Mouse (Mus musculus): Measurements from ENCODE around the gene Nr1h2.

Nr1h2 gene

DNA sequence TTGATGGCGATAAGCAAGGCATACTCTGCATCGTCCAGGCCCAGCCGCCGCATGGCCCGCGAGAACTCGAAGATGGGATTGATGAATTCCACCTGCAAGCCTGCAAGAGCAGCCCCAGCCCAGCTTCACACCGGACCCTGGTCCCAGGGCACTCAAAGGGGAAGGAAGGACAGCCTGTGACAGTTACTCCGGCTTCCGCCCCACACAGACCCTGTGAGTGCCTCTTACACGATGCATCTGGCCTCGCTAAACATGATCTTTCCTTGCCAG, 3.4 kb downstream of the Nr1h2 start:
- DNase-seq (ENCODE audit: extremely low spot score, low read depth, low spot score) = no peak

DNA sequence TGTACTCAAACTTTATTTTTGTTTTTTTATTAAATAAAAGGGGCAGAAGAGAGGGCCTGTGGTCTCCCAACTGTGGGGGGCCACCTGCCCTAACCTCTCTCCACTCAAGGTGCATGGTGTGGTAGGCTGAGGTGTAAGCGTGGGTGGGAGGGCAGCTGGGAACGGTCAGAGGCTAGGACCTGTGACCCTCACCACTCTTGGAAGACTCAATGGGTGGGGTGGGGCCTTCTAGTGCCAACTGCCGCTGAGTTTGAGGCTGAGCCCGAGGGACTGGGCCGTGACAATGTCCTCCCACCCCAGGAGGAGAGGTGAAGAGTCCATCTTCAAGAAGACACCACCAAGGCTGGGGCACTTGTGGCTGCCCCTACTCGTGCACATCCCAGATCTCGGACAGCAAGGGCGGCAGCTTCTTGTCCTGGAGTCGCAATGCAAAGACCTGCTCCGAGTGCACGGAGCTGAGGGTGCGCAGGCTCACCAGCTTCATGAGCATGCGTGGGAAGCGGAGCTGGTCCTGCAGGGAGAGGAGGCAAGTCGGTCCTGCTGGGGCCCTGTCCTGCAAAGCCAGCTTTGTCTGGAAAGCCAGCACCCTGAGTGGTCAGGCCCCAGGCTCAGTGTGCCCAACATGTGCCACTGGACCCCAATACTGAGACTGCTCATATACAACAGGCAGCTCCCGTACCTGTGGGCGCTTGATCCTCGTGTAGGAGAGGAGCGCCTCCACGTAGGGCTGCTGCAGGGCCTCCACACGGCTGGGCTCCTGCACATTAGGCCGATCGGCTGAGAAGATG, 3.9 kb downstream of the Nr1h2 start:
- no peak for DNase-seq (ENCODE audit: extremely low spot score, low read depth, low spot score)

DNA sequence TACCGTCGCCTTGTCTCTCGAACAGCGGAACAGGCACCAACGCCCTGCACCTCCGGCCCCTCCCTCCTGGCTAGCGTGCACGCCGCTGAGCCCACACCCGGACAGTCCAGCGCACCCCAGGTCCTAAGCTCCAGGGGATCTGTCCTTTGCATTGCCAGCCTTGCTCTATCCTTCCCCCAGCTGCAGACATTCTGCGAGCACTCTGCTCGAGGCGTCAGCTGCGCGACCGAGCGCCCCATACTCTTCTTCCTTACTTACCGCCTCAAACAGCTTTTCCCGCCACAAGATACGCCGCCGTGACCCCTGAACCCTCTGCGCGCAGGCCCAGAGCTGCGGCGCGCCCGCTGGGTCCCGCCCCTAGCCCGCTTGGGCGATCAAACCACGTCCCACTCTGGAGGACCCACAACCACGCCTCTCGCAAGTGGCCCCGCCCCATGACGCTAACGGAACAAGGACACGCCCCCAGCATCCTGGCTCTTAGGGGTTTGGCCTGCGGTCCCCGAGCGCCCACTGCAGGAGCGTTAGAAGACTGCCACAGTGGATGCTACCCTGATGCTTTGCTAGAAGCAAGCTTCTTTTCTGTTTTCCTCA, 5.2 kb downstream of the Nr1h2 start, which contains the start of gene Pold1:
TSS of gene Pold1 (minus strand) at position 353 of the 591 bp plus-strand sequence.
- peak; percentile 95 for DNase-seq (ENCODE audit: extremely low spot score, low read depth, low spot score)

DNA sequence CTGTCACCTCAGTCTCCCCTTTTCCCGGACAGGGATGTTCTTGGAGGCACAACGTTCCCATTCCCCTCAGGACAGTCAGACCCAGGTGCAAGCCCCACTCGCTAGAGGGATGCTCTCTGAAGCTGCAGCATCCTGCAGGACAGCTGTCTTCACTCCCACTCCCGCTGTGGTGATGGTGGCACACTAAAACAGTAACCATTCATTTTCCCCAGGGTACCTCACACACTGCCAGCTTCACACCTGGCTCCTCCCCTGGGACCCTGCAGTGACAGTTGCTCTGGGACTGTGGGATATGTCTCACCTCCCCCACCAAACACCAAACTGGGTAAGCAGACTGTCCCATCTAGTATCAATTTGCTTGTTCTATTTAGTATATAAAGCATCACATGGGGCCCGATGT, 6.0 kb downstream of the Nr1h2 start:
- no peak for DNase-seq (ENCODE audit: extremely low spot score, low read depth, low spot score)

DNA sequence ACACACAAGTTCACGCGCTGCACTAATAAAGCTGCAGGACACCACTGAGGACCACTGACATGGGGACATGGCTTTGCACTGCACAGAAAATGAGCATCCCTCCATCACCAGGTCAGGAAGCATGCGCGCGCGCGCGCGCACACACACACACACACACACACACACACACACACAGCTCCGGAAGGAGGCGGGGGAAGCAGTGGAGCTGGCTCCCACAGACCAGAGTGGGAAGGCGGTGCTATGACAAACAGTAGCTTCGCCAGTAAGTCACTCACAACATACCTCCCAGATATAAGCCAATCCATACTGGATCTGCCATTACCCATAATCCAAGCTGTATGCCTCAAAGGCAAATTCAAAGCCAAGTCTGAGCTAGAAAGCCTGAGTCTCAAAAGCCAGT, 6.7 kb downstream of the Nr1h2 start:
- no peak for DNase-seq (ENCODE audit: extremely low spot score, low read depth, low spot score)

DNA sequence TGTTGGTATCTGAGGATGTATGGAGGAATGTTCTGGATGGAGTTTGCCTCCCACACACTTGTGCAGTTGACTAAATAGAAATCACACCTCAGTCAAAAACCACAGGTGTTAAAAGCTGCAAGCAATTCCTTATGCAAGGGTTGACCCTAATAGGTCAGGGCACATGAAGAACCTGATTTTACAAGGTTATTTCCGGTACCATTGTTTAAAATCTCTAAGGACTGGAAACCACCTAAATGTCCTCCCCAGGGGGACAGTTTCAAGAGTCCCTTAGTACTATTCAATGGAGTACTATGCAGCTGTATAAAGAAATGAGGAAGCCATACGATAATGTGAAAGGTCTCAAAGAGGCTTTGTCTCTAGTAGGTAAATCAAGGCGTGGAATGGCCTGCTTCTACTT, 7.5 kb downstream of the Nr1h2 start:
- no peak for DNase-seq (ENCODE audit: extremely low spot score, low read depth, low spot score)

DNA sequence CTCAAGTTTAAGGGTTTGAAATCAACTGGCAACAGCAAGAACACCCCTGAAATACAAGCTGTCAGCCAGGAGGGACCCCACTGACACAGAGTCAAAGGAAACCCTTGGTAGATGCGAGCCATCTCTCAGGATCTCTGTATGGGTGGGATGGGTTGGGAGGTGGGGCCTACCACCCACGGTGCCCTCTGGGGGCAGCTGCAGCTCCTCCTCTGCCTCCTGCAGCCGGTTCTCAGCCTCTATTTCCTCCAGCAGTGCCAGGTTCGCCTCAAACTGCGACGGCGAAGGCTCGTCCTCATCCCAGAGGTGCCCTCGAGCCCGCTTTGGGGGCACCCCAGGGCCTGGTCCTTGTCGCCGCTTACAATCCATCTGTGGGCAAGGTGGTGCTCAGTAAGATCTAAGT, 10.7 kb downstream of the Nr1h2 start:
- DNase-seq (ENCODE audit: extremely low spot score, low read depth, low spot score) = no peak

DNA sequence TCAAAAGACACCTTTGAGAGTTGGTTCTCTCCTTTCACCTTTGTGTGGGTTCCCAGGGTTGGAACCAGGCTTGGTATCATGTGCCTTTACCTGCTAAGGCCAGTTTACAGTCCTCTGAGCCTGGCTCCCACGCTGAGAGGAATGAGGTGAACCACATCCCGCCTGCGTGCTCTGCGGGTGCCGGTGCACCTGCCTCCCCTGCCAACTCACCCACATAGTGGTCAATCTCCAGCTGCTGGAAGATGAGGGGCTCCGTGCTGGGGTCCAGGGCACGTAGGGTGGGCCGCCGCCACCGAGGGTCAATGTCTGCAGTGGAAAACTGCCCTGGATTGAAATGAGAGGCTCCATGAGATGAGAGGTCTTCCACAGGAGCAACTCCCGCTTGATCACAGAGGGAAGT, 11.2 kb downstream of the Nr1h2 start:
- no peak for DNase-seq (ENCODE audit: extremely low spot score, low read depth, low spot score)

DNA sequence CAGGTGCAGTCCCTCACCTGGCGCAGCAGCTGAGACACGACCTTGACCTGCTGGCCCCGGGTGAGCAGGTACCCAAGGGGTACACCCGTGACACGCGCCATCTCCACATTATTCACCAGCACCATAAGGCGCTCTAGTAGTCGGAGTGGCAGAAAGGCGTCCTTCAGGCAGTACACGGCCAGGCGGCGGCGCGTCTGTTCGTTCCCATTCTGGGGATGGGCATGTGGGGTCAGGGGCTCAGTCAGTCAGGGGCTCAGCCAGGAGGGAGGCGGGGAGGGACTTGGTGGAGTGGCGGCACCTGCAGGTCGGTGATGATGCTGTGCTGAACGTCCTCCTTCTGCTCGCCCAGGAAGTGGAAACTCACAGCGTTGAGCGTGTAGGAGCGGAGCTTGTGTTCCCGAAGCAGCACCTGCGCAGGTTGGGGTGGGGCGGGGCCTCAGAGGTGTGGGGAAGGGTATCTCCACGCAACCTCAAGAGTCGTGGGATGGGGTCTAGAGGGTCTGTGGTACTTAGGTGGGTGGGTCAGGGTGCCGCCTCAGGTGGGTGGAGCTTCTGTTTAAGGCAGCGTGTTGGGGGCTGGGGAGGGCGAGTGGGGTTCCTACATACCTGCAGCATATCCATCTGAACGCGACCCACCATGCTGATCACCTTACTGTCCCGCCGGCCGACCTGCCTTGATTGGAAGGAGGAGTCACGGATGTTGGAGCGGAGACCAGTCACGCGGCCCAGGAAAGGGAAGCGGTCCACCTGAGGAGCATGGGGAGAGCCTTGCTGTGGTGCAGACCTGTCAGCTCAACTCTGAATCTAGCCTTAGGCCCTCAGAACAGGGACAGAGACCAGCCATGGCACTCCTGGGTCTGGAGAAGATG, 14.8 kb downstream of the Nr1h2 start:
- no peak for DNase-seq (ENCODE audit: extremely low spot score, low read depth, low spot score)

DNA sequence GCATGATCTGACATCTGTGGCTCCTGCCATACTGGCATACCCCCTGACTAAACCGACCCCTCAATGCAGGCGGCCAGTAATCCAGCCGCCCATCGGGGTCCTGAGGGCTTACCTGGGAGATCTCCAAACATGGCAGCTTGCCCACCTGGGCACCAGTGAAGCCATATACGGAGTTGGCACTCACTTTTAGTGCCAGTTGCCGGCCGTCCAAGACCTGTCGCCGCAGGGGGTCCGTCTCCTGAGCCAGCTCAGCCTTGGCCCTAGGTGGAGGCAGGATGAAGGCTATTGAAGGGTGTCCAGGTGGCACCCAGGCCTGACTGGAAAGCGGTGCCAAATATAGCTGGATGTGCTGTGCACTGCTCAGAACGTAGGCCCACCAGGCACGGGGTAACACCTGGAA, 16.3 kb downstream of the Nr1h2 start:
- DNase-seq (ENCODE audit: extremely low spot score, low read depth, low spot score) = no peak

DNA sequence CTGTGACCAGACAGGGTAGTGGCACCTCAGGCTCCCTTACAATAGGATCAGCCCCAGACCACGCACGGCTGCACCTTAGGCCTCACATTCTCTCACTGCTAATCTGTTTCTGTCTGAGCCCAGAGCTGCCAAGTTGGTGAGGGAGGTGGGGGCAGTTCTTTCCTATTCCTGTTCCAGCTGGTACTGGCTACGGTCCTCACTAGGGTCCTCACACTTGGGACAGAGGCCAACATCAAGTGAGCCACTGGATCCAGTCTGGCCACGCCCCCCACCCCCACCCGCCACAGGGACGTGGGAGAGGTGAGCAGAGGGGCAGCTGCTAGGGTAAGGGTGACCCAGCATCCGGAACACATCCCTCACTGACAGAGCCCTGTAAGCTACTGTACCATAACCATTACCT, 16.7 kb downstream of the Nr1h2 start:
- no peak for DNase-seq (ENCODE audit: extremely low spot score, low read depth, low spot score)

DNA sequence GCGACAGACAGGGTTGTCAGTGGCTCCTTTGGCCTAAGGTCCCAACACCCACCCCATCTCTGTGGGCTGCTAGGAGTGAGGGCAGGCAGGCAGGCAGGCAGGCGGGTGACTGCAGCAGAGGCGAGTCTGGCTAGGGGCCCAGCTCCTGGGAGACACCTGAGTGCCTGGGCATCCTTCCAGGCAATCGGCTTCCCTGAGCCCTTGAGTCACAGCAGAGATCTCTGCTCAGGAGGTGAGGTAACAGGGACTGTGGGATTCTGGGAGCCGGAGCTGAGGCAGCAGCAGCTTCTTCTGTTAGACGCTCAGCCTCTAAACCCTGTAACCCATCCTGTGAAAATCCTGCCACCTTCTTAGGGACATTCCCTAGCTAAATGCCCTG, 17.2 kb downstream of the Nr1h2 start:
- DNase-seq (ENCODE audit: extremely low spot score, low read depth, low spot score) = no peak

DNA sequence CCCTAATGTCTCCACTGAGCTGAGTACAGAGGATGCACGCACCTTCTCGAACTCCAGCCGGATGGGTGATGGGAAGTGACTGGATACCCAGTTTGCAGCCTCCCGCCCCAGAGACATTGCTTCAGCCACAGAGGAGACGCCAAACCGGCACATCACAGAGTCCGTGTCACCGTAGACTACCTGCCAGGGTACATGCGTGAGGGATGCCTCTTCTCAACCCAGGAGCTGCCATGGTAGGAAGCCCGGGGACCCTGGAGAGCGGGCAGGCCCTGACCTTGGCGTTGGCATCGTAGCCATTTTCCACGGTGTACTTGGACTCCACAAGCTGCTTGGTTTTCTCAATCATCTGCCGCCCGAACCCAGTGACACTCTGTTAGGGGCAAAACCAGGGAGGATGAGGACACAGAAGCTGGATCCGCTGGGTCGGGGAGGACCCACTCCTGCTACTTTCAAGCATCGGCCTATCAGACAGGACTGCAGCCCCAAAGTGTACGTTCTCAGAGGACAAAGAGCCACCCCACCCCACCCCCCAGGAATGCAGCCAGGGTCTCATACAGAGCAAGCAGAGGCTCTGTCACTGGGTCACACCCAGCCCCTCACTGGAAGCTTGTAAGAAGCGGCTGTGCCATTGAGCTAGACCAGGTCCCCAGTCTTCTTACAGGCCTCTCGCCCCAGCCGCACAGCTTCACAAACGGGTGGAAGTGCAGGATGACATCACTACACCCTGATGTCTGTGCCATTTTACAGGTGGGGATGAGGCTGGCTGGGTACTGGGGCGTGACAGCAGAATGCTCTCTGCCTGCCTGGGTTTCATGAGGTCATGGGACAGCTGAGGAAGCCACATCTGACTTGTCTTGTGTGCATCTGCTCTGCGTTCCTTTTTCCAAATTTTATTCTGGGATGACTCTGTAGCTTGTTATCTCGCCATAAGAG, 17.8 kb downstream of the Nr1h2 start:
- no peak for DNase-seq (ENCODE audit: extremely low spot score, low read depth, low spot score)

DNA sequence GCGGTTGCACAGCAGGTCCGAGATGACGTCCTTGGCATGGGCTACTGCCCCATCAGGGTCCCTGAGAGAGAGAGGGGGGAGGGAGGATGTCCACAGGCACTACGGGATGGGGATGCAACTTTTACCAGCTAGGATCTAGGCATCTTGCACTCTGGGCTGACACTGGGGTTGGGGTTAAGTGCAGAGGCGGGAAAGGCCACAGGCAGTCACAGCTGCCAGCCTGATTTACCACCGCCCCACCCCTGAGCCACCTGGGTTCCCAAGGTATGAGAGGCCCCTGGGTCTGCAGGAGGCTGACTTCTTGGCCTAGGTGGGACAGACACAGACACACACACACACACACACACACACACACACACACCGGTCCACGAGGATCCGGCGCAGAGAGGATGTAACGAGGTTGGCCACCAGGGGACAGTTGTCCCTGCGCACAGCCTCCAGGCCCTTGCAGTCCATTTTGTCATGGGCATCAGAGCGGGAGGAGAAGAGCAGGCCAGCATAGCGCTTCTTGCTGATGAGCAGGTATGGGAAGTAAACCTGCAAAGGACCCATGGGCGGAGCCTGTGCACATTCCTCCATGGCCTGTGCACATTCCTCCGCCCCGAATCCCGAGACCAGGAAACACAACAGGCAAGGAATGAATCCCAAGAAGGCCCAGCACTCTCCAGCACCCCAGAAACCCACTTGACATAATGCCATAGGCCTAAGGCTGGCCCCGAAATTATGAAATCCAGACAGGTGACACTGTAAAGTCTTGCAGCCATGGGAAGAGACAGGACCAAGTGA, 18.9 kb downstream of the Nr1h2 start:
- DNase-seq (ENCODE audit: extremely low spot score, low read depth, low spot score) = no peak

DNA sequence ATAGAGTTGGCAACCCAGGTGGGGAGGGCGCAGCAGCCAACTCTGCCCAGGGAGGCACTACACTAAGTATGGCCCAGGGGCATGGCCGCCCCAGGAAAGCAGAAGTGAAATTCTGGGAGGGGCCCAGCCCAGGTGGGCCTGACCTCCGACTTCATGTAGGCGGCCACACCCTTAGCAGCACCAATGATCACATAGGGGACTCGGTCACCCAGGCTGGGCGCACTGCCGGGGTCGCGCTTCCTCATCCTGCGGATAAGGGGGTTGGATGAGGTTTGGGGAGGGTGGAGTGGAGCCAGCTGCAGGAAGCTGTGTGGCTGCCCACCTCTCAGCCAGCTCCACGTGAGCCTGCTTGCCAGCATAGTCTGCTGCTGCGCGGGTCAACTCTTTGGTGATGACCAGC, 19.5 kb downstream of the Nr1h2 start:
- no peak for DNase-seq (ENCODE audit: extremely low spot score, low read depth, low spot score)

DNA sequence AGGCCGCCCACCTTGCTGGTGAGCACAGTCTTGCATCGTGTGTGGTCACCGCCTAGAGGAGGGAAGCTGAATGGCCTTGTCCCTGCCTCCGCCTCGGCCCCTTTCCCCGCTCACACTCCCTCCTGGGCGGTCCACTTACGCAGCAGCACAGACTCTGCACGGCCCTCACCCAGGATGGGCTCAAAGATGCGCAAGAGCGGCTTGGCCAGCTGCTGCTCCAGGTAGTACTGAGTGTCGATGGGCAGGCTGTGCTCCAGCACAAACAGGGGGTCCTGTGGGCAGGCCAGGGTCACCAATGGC, 20.1 kb downstream of the Nr1h2 start:
- no peak for DNase-seq (ENCODE audit: extremely low spot score, low read depth, low spot score)

DNA sequence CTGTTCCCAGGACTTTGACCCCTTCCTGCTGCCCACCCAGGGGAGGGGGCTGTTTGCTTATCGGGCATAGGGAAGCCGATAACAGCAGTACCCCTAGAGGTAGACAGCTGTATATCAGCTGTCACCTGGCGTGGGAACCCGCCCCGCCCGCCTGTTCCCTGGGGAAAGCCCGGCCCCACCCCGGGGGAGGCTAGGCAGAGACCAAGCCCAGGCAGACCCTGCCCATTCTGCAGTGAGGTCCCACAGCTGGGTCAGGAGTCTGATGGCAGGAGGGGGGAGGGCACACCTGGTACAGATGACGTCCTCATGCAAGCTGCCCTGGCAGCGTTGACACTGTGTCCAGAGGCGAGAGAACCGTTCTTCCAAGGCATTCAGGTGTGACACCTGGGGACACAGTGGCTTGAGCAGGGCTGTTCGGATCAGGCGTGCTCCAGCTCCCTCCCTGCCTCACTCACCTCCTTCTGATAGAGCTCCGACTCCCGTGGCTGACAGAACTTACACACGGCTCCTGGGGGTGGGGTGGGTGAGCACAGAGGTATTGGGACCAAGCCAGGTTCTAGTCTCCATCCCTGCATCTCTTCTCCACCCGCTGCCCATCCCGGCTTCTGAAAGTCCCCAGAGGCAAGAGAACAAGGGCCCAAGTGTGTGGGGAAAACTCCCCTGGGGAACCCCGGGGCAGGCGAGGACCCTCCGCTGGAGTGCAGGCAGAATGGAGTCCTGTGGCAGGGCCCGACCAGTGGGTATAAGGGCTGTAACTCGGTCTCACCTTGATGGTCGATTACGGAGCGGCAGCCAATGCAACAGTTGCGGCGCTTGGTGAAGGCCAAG, 20.6 kb downstream of the Nr1h2 start:
- DNase-seq (ENCODE audit: extremely low spot score, low read depth, low spot score) = no peak

DNA sequence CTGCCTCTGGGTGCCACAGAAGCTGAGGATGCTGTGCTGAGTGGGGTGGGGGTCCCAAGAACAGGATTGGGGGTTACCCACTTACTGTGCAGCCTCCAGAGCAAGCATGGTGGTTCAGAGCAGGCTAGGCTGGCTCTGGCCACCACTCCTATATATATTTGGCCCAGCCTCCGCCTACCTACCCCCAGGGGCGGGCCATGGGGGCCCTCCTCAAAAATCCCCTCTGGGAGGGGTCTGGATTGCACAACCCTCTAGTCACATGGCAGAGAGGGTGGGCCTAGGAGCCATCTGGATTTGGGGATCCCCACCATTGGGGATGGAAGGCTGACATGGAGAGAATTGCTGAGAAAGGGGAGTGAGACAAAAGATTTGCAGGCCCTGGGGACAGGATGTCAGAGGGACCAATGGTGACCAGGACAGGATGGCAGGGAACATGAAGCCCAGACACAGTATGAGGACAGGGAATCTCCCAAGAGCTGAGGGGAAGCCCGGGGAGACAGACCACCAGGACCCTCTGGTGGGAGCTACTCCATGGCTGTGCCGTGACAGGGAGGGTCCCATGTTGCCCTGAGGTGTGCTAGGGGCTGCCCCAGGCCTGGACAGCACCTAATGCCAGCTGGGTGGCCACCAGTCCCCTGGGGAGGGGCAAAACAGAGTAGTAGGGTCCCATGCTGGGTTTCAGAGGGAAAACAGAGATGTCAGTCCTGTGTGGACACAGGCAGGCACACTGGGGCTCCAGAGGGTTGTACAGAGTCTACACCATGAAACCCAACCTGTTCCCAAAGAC, 21.6 kb downstream of the Nr1h2 start, which contains the start of gene Spib:
TSS of gene Spib (minus strand) at position 126 of the 787 bp plus-strand sequence.
- DNase-seq (ENCODE audit: extremely low spot score, low read depth, low spot score) = no peak

DNA sequence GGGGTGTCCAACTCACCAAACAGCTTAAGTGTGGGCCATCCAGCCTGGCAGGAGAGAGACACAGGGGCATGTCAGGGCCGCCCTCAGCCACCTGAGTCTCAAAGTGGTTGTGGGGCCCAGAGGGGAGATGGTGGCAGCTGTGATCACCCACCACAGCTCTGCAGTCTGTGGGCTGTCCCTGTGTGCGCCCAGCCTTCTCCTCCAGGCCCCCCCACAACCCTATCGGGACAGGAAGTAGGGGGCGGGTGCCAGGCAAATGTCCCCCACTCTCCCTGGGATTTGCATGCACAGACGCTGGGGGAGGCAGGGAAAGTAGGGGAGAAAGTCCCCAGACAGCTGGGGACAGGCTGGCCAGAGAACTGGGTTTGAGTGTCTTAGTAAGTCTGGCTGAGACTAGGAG, 22.5 kb downstream of the Nr1h2 start:
- DNase-seq (ENCODE audit: extremely low spot score, low read depth, low spot score) = no peak
